Mouse (Mus musculus): ENCODE measurements at regions not wholly inside any gene's neighbourhood (a gene's known extent, or its start where the extent isn't known, plus 50 kb on each side); places are given as distances from the start of the nearest gene placed in this dataset.

- TF ChIP-seq CTCF (IDR thresholded peaks at IDR 0.05; ENCODE audit: extremely low read depth, insufficient read length, insufficient replicate concordance, low read depth, low read length) (no peak), POLR2A (IDR thresholded peaks at IDR 0.05; ENCODE audit: low read depth, low read length) (no peak)
Observed at GRCm38 (mm10) chr14:48342944-48343343, 103.0 kb upstream of the Tmem260 start.
